Mouse (Mus musculus) forebrain, embryonic 11.5 days (tissue): ENCODE data around the gene Mpzl2. TPM values are rescaled to one million over a fixed set of nuclear protein-coding genes. Genes with fewer than 3 reads are reported as not detected.

Source experiments
- ATAC-seq: fragments of 200-750 bp; cut with Nextera tagmentation; replicated peaks from 2 replicates; pipeline ENCODE4 v1.8.0; 2017; ENCODE audit warnings: moderate TSS enrichment; ENCODE audit not compliant: low FRiP score
- DNase-seq: peaks from one replicate; pipeline ENCODE4 v3.0.0-alpha.2; 2017; ENCODE audit warnings: low spot score
- H3K27ac ChIP-seq: fragments of 300-500 bp; sonication (generic); 2 replicates; pipeline ENCODE4 v1.5.1; 2014; ENCODE audit warnings: low read depth, low read length
- H3K27me3 ChIP-seq: fragments of 300-500 bp; sonication (generic); 2 replicates; pipeline ENCODE4 v1.6.1; 2014; ENCODE audit warnings: mild to moderate bottlenecking, low read length, mixed read lengths; ENCODE audit not compliant: control insufficient read depth, insufficient read depth
- H3K36me3 ChIP-seq: fragments of 300-500 bp; sonication (generic); 2 replicates; pipeline ENCODE4 v1.6.1; 2014; ENCODE audit warnings: mild to moderate bottlenecking, low read length, moderate library complexity, mixed read lengths; ENCODE audit not compliant: control insufficient read depth, insufficient read depth
- H3K4me1 ChIP-seq: fragments of 300-500 bp; sonication (generic); replicated peaks from 2 replicates; pipeline ENCODE4 v1.6.1; 2014; ENCODE audit warnings: low read length, mixed read lengths; ENCODE audit not compliant: control insufficient read depth, insufficient read depth
- H3K4me2 ChIP-seq: fragments of 300-500 bp; sonication (generic); 2 replicates; pipeline ENCODE4 v1.6.1; 2014; ENCODE audit warnings: low read depth, mild to moderate bottlenecking, low read length, moderate library complexity, mixed read lengths; ENCODE audit not compliant: severe bottlenecking
- H3K4me3 ChIP-seq: fragments of 300-500 bp; sonication (generic); 2 replicates; pipeline ENCODE4 v1.5.1; 2014; ENCODE audit warnings: low read depth, low read length
- H3K9ac ChIP-seq: fragments of 300-500 bp; sonication (generic); 2 replicates; pipeline ENCODE4 v1.6.1; 2014; ENCODE audit warnings: low read length
- H3K9me3 ChIP-seq: fragments of 300-500 bp; sonication (generic); 2 replicates; pipeline ENCODE4 v1.6.1; 2016; ENCODE audit warnings: low read length, mixed read lengths; ENCODE audit not compliant: control insufficient read depth
- WGBS: fragments of 180-500 bp; shearing (Covaris S2); extraction: QIAGEN DNeasy Blood & Tissue Kit; methylation state at CpG from one replicate; pipeline ENCODE4 v1.1.7; 2014; 5-methylcytosine and 5-hydroxymethylcytosine counted together
- polyA plus RNA-seq: library from polyadenylated mRNA; unstranded; fragments of >200 nt; fragmentation: Nextera tagmentation; extraction: Ambion mirVana; gene quantifications from 2 replicates; pipeline ENCODE4 v1.2.1, GENCODE M21; 2014

The Mpzl2 gene
- polyA plus RNA-seq, 1 experiment from 2014 or later, result 1.8 TPM

DNA sequence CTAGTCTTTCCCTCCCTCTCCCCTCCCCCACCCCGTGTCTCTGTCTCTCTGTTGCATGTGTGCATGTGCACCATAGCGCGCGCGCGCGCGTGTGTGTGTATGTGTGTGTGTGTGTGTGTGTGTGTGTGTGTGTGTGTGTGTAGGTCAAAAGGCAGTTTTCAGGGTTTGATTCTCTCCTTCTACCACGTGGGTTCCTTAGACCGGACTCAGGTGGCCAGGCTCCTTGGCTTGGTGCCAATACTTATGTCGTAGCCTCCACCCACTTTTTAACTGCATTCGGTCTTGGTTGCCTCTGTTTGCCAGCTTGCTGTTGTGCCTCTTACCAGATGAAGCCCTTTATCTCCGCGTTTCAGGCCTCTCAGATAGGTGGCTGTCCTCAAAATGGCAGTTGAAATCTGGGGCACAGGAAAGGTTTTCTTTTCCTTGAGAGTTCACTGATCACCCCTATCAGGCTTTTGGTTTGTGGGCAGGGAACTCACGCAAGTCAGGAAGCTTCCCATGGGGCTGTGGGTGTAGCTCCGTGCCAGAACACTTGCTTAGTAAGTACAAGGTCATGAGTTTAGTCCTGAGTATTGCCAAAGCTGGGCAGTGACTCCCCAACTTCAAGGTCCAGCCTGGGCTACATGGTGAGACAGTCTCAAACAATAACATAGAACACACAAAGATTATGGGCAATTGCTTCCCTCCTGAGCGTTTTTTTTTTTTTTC, 1.7 kb downstream of the Mpzl2 start:
- H3K4me2 ChIP-seq, result no peak overlapping the region
- H3K27me3 ChIP-seq, result peaks cover 37% of the 10 kb centered on the region
- H3K9ac ChIP-seq, result no peak overlapping the region
- H3K36me3 ChIP-seq, result no peaks in the 10 kb centered on the region
- WGBS, result 34% methylated on average over 17 of the region's 17 CpGs
- H3K4me3 ChIP-seq, result no peak overlapping the region
- H3K9me3 ChIP-seq, result no peaks in the 10 kb centered on the region
- H3K4me1 ChIP-seq, result no peaks in the 10 kb centered on the region
- H3K27ac ChIP-seq, result no peak overlapping the region
- DNase-seq, result no peak
- ATAC-seq, result no peak

DNA sequence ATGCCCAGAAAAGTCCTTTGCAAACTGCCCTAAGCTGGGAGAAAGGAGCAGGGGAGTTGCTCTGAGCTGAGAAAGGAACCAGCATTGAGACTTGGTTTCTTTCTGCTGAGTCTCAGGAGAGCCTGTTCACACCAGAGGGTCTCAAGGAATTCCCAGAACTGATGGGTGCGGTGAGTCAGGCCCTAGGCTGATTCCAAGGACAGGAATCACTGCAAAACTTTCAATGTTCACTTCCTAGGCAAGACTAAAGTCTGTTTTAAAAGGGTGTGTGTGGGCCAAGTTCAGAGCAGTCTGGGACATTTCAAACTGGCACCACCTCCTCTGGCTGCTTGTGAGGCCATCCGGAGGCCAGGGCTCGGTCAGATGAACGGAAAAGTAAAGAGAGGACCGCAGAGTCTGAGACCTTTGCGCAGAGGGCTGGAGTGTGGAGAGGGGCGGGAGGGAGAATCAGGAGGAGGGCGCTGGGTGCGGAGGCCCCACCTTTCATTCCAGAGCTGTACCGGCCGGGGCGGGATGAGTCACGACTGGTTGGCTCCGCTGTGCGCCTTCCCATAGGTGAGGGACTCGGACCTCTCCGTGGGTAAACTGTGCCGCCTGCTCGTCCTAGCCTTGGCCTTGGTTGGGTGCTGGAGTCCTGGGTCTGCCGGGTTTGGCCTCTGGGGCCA, 2.6 kb downstream of the Mpzl2 start:
- Histone ChIP-seq H3K9ac (no peak overlapping the region), H3K9me3 (no peaks in the 10 kb centered on the region), H3K4me1 (no peaks in the 10 kb centered on the region), H3K4me2 (peak overlapping the region; percentile 31; the same call in 1 of the 2 replicates), H3K27me3 (peaks cover 37% of the 10 kb centered on the region), H3K4me3 (peak overlapping the region; percentile 1; the same call in 1 of the 2 replicates), H3K36me3 (no peaks in the 10 kb centered on the region), H3K27ac (no peak overlapping the region)
- no peak for ATAC-seq
- DNase-seq, result peak; percentile 51
- WGBS, result 3% methylated on average over 20 of the region's 20 CpGs

DNA sequence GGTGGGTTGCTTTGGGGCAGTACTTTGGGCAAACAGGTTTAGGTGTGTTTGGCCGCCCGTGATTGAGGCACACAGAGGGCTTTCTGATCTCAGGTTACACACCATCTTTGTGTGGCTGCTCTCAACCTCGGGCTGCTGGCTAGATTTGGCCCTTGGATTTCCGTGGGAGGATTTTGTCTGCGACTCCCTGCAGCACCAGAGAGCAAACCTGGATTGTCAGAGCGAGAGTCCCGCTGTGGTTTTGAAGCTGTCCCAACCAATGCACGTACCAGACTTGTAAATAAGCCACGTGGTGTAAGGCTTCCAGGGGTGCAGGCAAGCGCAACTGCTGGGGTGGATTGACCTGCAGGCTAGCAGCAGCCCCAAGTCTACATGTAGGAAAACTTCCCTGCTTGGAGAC, 3.3 kb downstream of the Mpzl2 start:
- Histone ChIP-seq H3K4me2 (peak overlapping the region; percentile 31; the same call in 1 of the 2 replicates), H3K27ac (no peak overlapping the region)
- DNase-seq, result no peak

DNA sequence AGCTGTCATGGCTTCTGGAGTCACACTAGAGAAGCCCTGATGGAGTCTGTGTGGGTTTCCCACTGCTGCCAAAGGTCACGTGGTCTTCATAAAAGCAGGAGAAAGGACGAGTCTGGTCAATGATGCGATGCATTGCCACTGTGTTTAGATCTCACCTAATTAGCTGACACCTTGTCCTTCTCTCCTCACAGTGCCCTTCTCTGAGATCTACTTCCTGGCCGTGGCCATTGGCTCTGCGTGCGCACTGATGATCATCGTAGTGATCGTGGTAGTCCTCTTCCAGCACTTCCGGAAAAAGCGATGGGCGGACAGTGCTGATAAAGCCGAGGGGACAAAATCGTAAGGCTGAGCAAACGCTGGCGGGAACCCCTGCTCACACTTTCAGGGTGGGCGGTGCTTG, 7.4 kb downstream of the Mpzl2 start:
- 90% methylated on average over 16 of the region's 16 CpGs for WGBS
- H3K27me3 ChIP-seq, result peaks cover 16% of the 10 kb centered on the region

More for the DNA sequence above, 3.3 kb downstream of the Mpzl2 start:
- Histone ChIP-seq H3K4me3 (peak overlapping the region; percentile 1; the same call in 1 of the 2 replicates), H3K36me3 (no peaks in the 10 kb centered on the region), H3K4me1 (no peaks in the 10 kb centered on the region), H3K9me3 (no peaks in the 10 kb centered on the region), H3K27me3 (peaks cover 37% of the 10 kb centered on the region), H3K9ac (no peak overlapping the region)
- under 1% methylated on average over 10 of the region's 10 CpGs for WGBS
- no peak for ATAC-seq

DNA sequence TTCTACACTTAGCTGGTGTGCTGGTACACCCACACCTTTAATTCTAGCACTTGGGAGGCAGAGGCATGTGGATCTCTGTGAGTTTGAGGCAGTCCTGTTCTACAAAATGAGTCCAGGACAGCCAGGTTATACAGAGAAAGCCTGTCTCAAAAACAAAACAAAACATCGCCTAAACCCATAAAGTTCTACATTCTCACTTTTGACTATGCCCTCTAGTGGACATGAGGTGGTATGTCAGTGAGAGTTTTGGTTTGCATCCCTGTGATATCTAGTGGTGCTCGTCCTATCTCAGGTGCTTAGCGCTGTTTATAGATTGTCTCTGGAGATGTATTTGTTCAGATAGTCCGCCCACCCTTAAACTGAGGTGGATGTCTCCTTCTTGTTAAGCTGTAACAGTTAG, 8.9 kb downstream of the Mpzl2 start:
- no peak overlapping the region for H3K27ac ChIP-seq
- no peak overlapping the region for H3K4me2 ChIP-seq
- no peaks in the 10 kb centered on the region for H3K4me1 ChIP-seq
- H3K27me3 ChIP-seq, result peaks cover 3% of the 10 kb centered on the region; the same call in 1 of the 2 replicates
- no peak overlapping the region for H3K9ac ChIP-seq
- no peaks in the 10 kb centered on the region for H3K36me3 ChIP-seq
- no peak overlapping the region for H3K4me3 ChIP-seq
- ATAC-seq, result no peak
- 31% methylated on average over 4 of the region's 4 CpGs for whole genome bisulfite sequencing
- DNase-seq, result no peak
- no peaks in the 10 kb centered on the region for H3K9me3 ChIP-seq

More for the DNA sequence above, 7.4 kb downstream of the Mpzl2 start:
- Histone ChIP-seq H3K9me3 (no peaks in the 10 kb centered on the region), H3K36me3 (no peaks in the 10 kb centered on the region), H3K4me1 (no peaks in the 10 kb centered on the region), H3K27ac (no peak overlapping the region), H3K4me3 (no peak overlapping the region), H3K4me2 (no peak overlapping the region), H3K9ac (no peak overlapping the region)
- ATAC-seq (no peak), DNase-seq (no peak)

DNA sequence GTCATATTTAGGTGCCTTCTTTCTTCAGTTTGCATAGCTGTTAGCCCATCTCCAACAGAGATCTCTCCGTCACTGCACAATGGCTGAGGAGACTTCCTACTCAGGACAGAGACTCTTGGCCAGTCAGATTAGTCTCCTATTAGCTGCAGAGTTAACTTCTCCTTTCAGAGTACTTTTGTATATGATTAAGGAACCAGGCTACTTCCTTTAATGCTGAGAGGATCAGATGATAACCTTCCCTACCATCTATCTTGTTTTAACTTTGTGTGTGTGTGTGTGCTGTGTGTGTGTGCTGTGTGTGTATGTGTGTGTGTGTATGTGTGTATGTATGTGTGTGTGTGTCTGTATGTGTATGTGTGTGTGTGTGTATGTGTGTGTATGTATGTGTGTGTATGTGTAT, 10.1 kb downstream of the Mpzl2 start:
- no peak for DNase-seq
- WGBS, result 86% methylated on average over 1 of the region's 1 CpGs
- Histone ChIP-seq H3K9ac (no peak overlapping the region), H3K9me3 (no peaks in the 10 kb centered on the region), H3K27me3 (no peaks in the 10 kb centered on the region), H3K4me3 (no peak overlapping the region), H3K27ac (no peak overlapping the region), H3K4me1 (no peaks in the 10 kb centered on the region), H3K4me2 (no peak overlapping the region), H3K36me3 (no peaks in the 10 kb centered on the region)
- ATAC-seq, result no peak

DNA sequence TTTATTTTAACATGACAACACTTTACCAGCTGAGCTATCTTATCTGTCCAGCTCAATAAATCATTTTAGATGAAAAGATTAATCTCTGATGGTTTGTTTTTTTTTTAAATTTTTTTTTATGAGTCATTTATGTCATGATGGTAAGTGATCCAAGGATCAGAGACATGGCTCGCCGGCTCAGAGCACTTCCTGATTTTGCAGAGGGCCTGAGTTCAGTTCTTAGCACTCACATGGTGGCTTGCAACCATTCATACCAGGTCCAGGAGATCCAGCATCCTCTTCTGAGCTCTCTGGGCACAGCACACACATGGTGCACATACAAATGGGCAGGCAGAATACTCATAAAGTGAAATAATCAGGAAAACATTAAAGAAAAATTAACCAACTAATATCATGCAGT, 10.7 kb downstream of the Mpzl2 start:
- Histone ChIP-seq H3K4me1 (no peaks in the 10 kb centered on the region), H3K27me3 (no peaks in the 10 kb centered on the region), H3K9ac (no peak overlapping the region), H3K9me3 (no peaks in the 10 kb centered on the region), H3K27ac (no peak overlapping the region), H3K36me3 (no peaks in the 10 kb centered on the region), H3K4me2 (no peak overlapping the region), H3K4me3 (no peak overlapping the region)
- ATAC-seq (no peak), DNase-seq (no peak)
- WGBS, result 84% methylated on average over 2 of the region's 2 CpGs

DNA sequence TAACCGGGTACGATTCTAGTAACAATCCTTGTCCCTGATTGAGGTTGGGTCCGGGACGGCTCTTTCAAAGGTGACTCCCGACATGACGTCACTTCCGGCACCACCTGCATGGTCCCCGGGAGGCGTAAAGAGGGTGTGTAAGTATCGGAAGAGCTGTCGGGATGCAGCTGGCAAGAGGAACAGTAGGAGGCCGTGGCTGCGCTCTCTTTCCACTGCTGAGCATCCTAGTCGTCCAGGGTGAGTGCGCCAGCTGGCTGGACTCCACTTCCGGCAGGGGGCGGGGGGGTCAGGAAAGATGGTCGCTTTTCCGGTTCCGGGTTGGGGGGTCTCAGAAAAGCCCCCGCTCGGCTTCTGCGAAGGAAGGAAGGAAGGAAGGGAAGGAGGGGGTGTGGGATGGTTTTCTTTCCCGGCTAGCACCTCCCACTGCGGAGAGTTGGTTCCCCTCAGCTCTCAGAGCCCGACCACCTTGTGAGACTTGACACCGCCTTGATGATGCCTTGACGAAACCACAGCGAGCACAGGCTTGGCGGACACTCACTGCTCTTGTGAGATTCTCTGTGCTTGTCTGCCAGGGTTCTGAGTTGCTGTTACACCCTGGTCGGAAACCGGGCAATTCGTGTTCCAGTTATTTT, 15.6 kb downstream of the Mpzl2 start, which contains the start of gene Mpzl3:
Gene Mpzl3, plus strand, starts transcription at position 105 of the 632 bp plus-strand sequence.
- DNase-seq (peak; percentile 93), ATAC-seq (peak; percentile 92)
- Histone ChIP-seq H3K4me1 (no peaks in the 10 kb centered on the region), H3K27ac (peak within 1 kb of the TSS; percentile 97), H3K4me2 (peak within 1 kb of the TSS; percentile 58), H3K4me3 (peak within 1 kb of the TSS; percentile 68), H3K9ac (peak within 1 kb of the TSS; percentile 66), H3K27me3 (peaks cover 2% of the 10 kb centered on the region; the same call in 1 of the 2 replicates), H3K9me3 (no peaks in the 10 kb centered on the region), H3K36me3 (no peaks in the 10 kb centered on the region)
- under 1% methylated on average over 33 of the region's 33 CpGs for WGBS
